Mouse (Mus musculus): ENCODE measurements around the gene Mfsd14b. TPM values are rescaled to one million over a fixed set of nuclear protein-coding genes. Genes with fewer than 3 reads are reported as not detected.

Gene Mfsd14b
- polyA plus RNA-seq (2014; fragmentation: Nextera tagmentation; extraction: Ambion mirVana): 29.7 and 33.7 TPM in 2 replicates

DNA sequence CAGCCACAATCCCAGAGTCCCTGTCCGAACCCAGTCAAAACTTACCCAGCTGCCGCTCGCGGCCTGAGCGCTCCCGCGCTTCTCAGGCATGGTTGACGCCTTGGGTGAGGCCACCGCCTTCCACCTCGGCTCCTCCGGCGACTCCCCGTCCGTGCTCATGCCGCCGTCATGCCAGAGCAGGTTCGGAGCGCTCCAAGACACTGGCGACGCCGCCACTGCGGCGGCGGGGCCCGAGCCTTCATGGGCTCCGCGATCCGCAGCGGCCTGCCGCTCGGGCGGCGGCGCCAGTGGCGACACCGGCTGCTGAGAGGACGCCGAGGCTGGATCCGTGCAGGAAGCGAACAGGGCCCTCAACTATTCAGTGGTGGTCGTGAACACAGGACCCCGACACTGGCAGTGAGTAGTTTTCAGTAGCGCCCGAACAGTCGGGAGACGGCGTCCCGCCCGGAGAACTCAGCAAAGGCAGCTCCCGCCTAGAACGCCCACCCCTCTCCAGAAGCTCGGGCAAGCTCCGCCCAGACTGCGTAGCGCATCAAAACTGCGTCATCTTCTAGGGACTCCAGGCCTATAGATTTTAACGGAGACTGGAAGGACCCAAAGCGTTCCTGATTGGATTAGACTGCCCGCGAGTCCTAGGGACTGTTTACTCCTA is at the start of gene Mfsd14b:
TSS of gene Mfsd14b (minus strand) at position 517 of the 652 bp plus-strand sequence.
- ATAC-seq (ENCODE audit: low FRiP score, low TSS enrichment): peak; percentile 99
- Histone ChIP-seq H3K27me3 (ENCODE audit: control insufficient read depth, insufficient read depth, low read length) (no peaks in the 10 kb centered on the region), H3K4me2 (ENCODE audit: low read length) (peak within 1 kb of the TSS; percentile 82), H3K4me1 (ENCODE audit: control insufficient read depth, insufficient read depth, low read length) (peaks cover 12% of the 10 kb centered on the region), H3K9ac (replicated peaks; ENCODE audit: low read length) (peak within 1 kb of the TSS; percentile 84), H3K9me3 (ENCODE audit: control insufficient read depth, low read length) (peaks cover 3% of the 10 kb centered on the region), H3K27ac (replicated peaks; ENCODE audit: low read depth, low read length) (peak within 1 kb of the TSS; percentile 86), H3K36me3 (ENCODE audit: control insufficient read depth, insufficient read depth, low read length) (0 out of 2 replicates have a peak, but pooled peaks cover 3% of the 10 kb centered on the region), H3K4me3 (replicated peaks; ENCODE audit: low read depth, low read length) (peak within 1 kb of the TSS; percentile 91)
- DNase-seq: peak; percentile 97
- WGBS: under 1% methylated on average over 60 of the region's 60 CpGs

DNA sequence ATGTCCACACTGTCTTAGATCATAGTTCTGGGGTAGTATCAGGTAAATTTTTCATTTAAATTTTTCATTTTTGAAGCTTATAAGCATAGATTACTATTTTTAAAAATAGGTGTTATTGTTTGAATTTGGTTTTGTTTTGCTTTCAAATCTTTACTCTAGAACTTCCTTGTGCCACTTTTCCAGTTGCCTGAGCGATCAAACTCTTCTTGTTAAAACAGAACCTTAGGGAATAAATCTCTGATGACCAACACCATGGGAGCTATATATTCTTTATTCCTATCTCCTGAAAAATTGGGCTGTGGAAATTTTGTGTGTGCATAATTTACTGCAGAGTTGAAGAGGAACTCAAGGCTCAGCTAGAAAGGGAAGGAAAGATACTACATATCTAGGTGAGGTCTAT is 37.2 kb upstream of the Mfsd14b start, which contains the start of gene Olfr466:
TSS of gene Olfr466 (plus strand) at position 301 of the 400 bp plus-strand sequence.
- no peak for DNase-seq
- Histone ChIP-seq H3K4me2 (ENCODE audit: low read length) (no peak within 1 kb of the TSS), H3K4me3 (replicated peaks; ENCODE audit: low read depth, low read length) (no peak within 1 kb of the TSS), H3K9me3 (ENCODE audit: control insufficient read depth, low read length) (no peaks in the 10 kb centered on the region), H3K4me1 (ENCODE audit: control insufficient read depth, insufficient read depth, low read length) (no peaks in the 10 kb centered on the region), H3K27ac (replicated peaks; ENCODE audit: low read depth, low read length) (no peak within 1 kb of the TSS), H3K27me3 (ENCODE audit: control insufficient read depth, insufficient read depth, low read length) (no peaks in the 10 kb centered on the region), H3K36me3 (ENCODE audit: control insufficient read depth, insufficient read depth, low read length) (no peaks in the 10 kb centered on the region), H3K9ac (replicated peaks; ENCODE audit: low read length) (no peak within 1 kb of the TSS)
- ATAC-seq (ENCODE audit: low FRiP score, low TSS enrichment): no peak
- WGBS: 79% methylated on average over 1 of the region's 1 CpGs

DNA sequence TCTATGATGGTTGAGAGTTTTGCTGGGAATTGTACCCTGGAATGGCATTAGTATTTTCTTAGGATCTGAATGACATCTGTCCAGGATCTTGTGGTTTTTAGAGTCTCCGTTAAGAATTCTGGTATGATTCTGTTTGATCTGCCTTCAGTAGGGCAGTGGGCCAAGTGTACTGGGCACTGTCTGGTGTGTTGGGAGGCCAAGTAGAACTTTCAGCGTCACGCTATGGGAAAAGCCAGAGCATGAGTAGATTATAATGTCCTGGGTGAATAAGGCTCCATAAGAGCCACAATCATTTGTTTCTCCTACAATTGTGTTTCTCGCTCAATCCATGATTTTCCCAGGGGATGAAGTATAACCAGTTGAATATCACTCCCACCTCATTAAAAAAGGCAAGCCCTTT is 25.0 kb upstream of the Mfsd14b start, which contains the start of gene Olfr465-ps1:
TSS of gene Olfr465-ps1 (plus strand) at position 301 of the 400 bp plus-strand sequence.
- DNase-seq (no peak), ATAC-seq (ENCODE audit: low FRiP score, low TSS enrichment) (no peak)
- Histone ChIP-seq H3K36me3 (ENCODE audit: control insufficient read depth, insufficient read depth, low read length) (no peaks in the 10 kb centered on the region), H3K4me1 (ENCODE audit: control insufficient read depth, insufficient read depth, low read length) (no peaks in the 10 kb centered on the region), H3K4me3 (replicated peaks; ENCODE audit: low read depth, low read length) (no peak within 1 kb of the TSS), H3K27ac (replicated peaks; ENCODE audit: low read depth, low read length) (no peak within 1 kb of the TSS), H3K9me3 (ENCODE audit: control insufficient read depth, low read length) (no peaks in the 10 kb centered on the region; the same call in 1 of the 2 replicates), H3K9ac (replicated peaks; ENCODE audit: low read length) (no peak within 1 kb of the TSS), H3K27me3 (ENCODE audit: control insufficient read depth, insufficient read depth, low read length) (no peaks in the 10 kb centered on the region), H3K4me2 (ENCODE audit: low read length) (no peak within 1 kb of the TSS)
- 84% methylated on average over 4 of the region's 4 CpGs for WGBS

DNA sequence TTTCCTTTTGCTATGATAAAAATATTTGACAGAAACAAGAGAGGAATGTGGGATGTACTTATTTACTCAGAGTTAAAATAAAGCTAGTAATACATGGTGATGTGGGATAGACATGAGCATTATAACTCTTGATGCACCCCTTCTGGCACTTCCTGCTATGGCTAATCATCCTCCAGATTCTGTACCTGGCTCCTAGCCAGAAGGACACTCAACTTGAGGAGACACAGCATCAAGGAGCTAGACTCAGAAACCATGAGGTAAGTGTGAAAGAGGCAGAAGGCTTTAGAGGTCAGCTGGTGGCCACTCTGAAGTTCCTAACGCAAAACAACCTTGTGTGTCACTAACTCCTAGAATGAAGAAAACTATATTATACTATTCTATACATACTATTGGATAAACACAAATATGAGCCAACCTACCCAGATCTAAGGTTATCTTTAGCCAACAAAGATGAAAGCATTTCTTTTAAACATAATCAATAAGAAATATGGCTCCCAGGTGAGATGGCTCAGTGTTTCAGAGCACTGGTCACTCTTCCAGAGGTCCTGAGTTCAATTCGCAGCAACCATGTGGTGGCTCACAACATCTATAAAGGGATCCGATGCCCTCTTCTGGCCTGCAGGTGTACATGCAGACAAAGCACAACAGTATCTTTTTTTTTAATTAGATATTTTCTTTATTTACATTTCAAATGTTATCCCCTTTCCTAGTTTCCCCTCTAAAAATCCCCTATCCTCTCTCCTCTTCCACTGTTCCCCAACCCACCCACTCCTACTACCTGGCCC is 14.5 kb upstream of the Mfsd14b start:
- no peaks in the 10 kb centered on the region for H3K4me1 ChIP-seq (ENCODE audit: control insufficient read depth, insufficient read depth, low read length)

DNA sequence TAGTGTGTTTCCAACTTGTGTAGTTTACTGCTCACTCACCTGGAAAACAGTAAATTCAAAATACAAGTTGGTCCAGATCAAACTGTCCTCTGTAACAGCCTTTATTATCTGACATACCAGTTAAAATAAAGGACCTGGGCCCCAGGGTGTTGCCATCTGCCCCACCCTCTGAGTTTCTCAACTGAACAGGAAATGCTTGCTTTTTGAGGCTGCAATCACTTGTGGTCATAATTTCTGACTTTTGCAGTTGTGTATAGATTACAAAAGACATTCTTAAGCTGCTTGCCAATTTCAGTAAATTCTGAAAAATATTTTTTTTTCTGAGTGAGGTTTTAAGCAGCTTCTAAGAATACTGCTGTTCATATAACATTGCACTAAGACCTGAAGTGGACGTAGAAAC is 9.3 kb upstream of the Mfsd14b start:
- no peaks in the 10 kb centered on the region for H3K36me3 ChIP-seq (ENCODE audit: control insufficient read depth, insufficient read depth, low read length)
- no peaks in the 10 kb centered on the region for H3K27me3 ChIP-seq (ENCODE audit: control insufficient read depth, insufficient read depth, low read length)
- H3K27ac ChIP-seq (replicated peaks; ENCODE audit: low read depth, low read length): no peak overlapping the region
- H3K4me2 ChIP-seq (ENCODE audit: low read length): no peak overlapping the region
- no peak overlapping the region for H3K9ac ChIP-seq (replicated peaks; ENCODE audit: low read length)
- 75% methylated on average over 1 of the region's 1 CpGs for WGBS
- H3K4me3 ChIP-seq (replicated peaks; ENCODE audit: low read depth, low read length): no peak overlapping the region
- no peak for DNase-seq
- ATAC-seq (ENCODE audit: low FRiP score, low TSS enrichment): no peak
- H3K9me3 ChIP-seq (ENCODE audit: control insufficient read depth, low read length): no peaks in the 10 kb centered on the region
- H3K4me1 ChIP-seq (ENCODE audit: control insufficient read depth, insufficient read depth, low read length): no peaks in the 10 kb centered on the region

More for the DNA sequence above, 14.5 kb upstream of the Mfsd14b start:
- DNase-seq (no peak), ATAC-seq (ENCODE audit: low FRiP score, low TSS enrichment) (no peak)
- WGBS: 74% methylated on average over 3 of the region's 3 CpGs
- H3K9me3 ChIP-seq (ENCODE audit: control insufficient read depth, low read length): no peaks in the 10 kb centered on the region
- no peak overlapping the region for H3K4me3 ChIP-seq (replicated peaks; ENCODE audit: low read depth, low read length)
- no peak overlapping the region for H3K27ac ChIP-seq (replicated peaks; ENCODE audit: low read depth, low read length)
- no peaks in the 10 kb centered on the region for H3K36me3 ChIP-seq (ENCODE audit: control insufficient read depth, insufficient read depth, low read length)
- H3K27me3 ChIP-seq (ENCODE audit: control insufficient read depth, insufficient read depth, low read length): no peaks in the 10 kb centered on the region
- H3K9ac ChIP-seq (replicated peaks; ENCODE audit: low read length): no peak overlapping the region
- no peak overlapping the region for H3K4me2 ChIP-seq (ENCODE audit: low read length)

DNA sequence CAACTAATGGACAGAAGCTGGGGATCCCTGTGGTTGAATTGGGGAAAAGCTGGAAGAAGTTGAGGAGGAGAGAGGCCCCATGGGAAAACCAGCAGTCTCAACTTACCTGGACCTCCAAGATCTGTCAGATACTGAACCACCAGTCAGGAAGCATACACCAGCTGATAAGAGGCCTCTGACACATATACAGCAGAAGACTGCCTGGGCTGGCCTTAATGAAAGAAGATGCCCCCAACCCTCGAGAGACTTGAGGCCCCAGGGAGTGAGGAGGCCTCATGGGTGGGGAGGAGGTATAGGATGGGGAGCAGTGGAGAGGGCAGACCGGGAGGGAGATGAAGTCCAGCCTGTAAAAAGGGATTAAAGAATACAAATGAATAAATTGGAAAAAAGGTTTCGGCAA is 8.2 kb upstream of the Mfsd14b start:
- no peak overlapping the region for H3K4me3 ChIP-seq (replicated peaks; ENCODE audit: low read depth, low read length)
- DNase-seq (no peak), ATAC-seq (ENCODE audit: low FRiP score, low TSS enrichment) (no peak)
- no peaks in the 10 kb centered on the region for H3K27me3 ChIP-seq (ENCODE audit: control insufficient read depth, insufficient read depth, low read length)
- no peaks in the 10 kb centered on the region for H3K36me3 ChIP-seq (ENCODE audit: control insufficient read depth, insufficient read depth, low read length)
- no peaks in the 10 kb centered on the region for H3K4me1 ChIP-seq (ENCODE audit: control insufficient read depth, insufficient read depth, low read length)
- no peak overlapping the region for H3K9ac ChIP-seq (replicated peaks; ENCODE audit: low read length)
- WGBS: 65% methylated on average over 3 of the region's 3 CpGs
- H3K4me2 ChIP-seq (ENCODE audit: low read length): no peak overlapping the region
- no peak overlapping the region for H3K27ac ChIP-seq (replicated peaks; ENCODE audit: low read depth, low read length)
- no peaks in the 10 kb centered on the region for H3K9me3 ChIP-seq (ENCODE audit: control insufficient read depth, low read length)

DNA sequence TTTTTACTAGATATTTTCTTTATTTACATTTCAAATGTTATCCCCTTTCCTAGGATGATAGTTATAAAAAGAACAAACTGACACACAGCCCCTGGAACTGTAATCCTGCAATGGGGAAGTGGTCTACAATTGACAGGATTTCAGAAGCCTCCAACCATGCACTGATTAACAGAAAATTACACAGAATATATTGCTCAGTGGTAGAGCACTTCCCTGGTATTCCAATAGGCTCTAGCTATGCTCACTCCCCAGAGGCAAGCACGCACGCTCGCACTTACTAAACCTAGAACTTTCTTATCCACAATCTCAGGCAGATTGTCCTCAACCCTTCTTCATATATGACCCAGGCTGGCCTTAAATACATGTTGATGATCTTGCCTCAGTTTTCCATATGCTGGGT is 464 bp upstream of the Mfsd14b start:
- Histone ChIP-seq H3K9ac (replicated peaks; ENCODE audit: low read length) (peak overlapping the region; percentile 84), H3K9me3 (ENCODE audit: control insufficient read depth, low read length) (no peaks in the 10 kb centered on the region), H3K36me3 (ENCODE audit: control insufficient read depth, insufficient read depth, low read length) (no peaks in the 10 kb centered on the region), H3K27ac (replicated peaks; ENCODE audit: low read depth, low read length) (peak overlapping the region; percentile 71), H3K4me3 (replicated peaks; ENCODE audit: low read depth, low read length) (peak overlapping the region; percentile 91), H3K4me2 (ENCODE audit: low read length) (peak overlapping the region; percentile 82), H3K4me1 (ENCODE audit: control insufficient read depth, insufficient read depth, low read length) (peaks cover 12% of the 10 kb centered on the region), H3K27me3 (ENCODE audit: control insufficient read depth, insufficient read depth, low read length) (no peaks in the 10 kb centered on the region)
- ATAC-seq (ENCODE audit: low FRiP score, low TSS enrichment) (peak; percentile 51), DNase-seq (peak; percentile 35)
- 53% methylated on average over 3 of the region's 3 CpGs for WGBS

DNA sequence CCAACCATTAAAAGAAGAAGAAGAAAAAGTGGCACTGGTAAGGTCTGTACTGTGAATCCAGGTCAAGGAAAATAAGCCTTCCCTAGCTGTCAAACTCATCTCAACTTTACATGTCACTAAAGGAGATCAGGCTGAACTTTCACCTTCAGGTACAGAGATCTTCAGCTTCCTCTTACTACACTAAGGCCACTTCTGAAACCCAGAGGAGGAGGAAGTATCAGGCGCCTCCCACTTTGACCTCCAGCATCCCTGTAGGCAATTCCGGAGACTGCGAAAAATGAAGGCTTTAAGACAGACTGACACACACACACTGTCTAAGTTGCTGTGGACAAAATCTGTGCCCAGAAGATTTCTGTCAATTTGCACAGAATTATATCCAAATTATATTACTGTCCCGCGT is 814 bp downstream of the Mfsd14b start:
- peak; percentile 9 for DNase-seq
- Histone ChIP-seq H3K4me2 (ENCODE audit: low read length) (peak overlapping the region; percentile 82), H3K27me3 (ENCODE audit: control insufficient read depth, insufficient read depth, low read length) (no peaks in the 10 kb centered on the region), H3K9ac (replicated peaks; ENCODE audit: low read length) (peak overlapping the region; percentile 84), H3K9me3 (ENCODE audit: control insufficient read depth, low read length) (peaks cover 5% of the 10 kb centered on the region), H3K4me1 (ENCODE audit: control insufficient read depth, insufficient read depth, low read length) (peaks cover 12% of the 10 kb centered on the region), H3K36me3 (ENCODE audit: control insufficient read depth, insufficient read depth, low read length) (0 out of 2 replicates have a peak, but pooled peaks cover 3% of the 10 kb centered on the region), H3K27ac (replicated peaks; ENCODE audit: low read depth, low read length) (peak overlapping the region; percentile 86; the same call in 1 of the 2 replicates), H3K4me3 (replicated peaks; ENCODE audit: low read depth, low read length) (peak overlapping the region; percentile 91)
- no peak for ATAC-seq (ENCODE audit: low FRiP score, low TSS enrichment)
- WGBS: 2% methylated on average over 5 of the region's 5 CpGs

Data from midbrain, embryonic 14.5 days (tissue).